Mouse (Mus musculus) liver, embryonic 15.5 days (tissue): ENCODE measurements around the gene Gm10488. TPM values are rescaled to one million over a fixed set of nuclear protein-coding genes. Genes with fewer than 3 reads are reported as not detected.
"Not testable (repeated sequence)": the region's sequence is repeated elsewhere in the genome, so short reads cannot be mapped to it uniquely, and the experiment has no call there.

Experiments
- ATAC-seq: fragments of 200-750 bp; cut with Nextera tagmentation; 2 replicates; pipeline ENCODE4 v1.8.0; 2017; ENCODE audit warnings: moderate number of reproducible peaks, mild to moderate bottlenecking, moderate library complexity; ENCODE audit not compliant: insufficient read depth
- H3K27ac ChIP-seq: fragments of 300-500 bp; sonication (generic); replicated peaks from 2 replicates; pipeline ENCODE4 v1.5.1; 2015; ENCODE audit warnings: mild to moderate bottlenecking, inconsistent platforms
- H3K27me3 ChIP-seq: fragments of 300-500 bp; sonication (generic); 2 replicates; pipeline ENCODE4 v1.6.1; 2015; ENCODE audit warnings: mild to moderate bottlenecking, inconsistent platforms
- H3K36me3 ChIP-seq: fragments of 300-500 bp; sonication (generic); replicated peaks from 2 replicates; pipeline ENCODE4 v1.6.1; 2015; ENCODE audit warnings: moderate library complexity, mild to moderate bottlenecking, inconsistent platforms
- H3K4me1 ChIP-seq: fragments of 300-500 bp; sonication (generic); replicated peaks from 2 replicates; pipeline ENCODE4 v1.6.1; 2015; ENCODE audit warnings: inconsistent platforms
- H3K4me2 ChIP-seq: fragments of 300-500 bp; sonication (generic); 2 replicates; pipeline ENCODE4 v1.6.1; 2015; ENCODE audit warnings: moderate library complexity, mild to moderate bottlenecking, inconsistent platforms
- H3K4me3 ChIP-seq: fragments of 300-500 bp; sonication (generic); replicated peaks from 2 replicates; pipeline ENCODE4 v1.5.1; 2015; ENCODE audit warnings: mild to moderate bottlenecking, inconsistent platforms
- H3K9ac ChIP-seq: fragments of 300-500 bp; sonication (generic); 2 replicates; pipeline ENCODE4 v1.6.1; 2015; ENCODE audit warnings: moderate library complexity, mild to moderate bottlenecking, inconsistent platforms
- H3K9me3 ChIP-seq: fragments of 300-500 bp; sonication (generic); replicated peaks from 2 replicates; pipeline ENCODE4 v1.6.1; 2016; ENCODE audit warnings: inconsistent platforms
- WGBS: fragments of 180-500 bp; shearing (Covaris S2); methylation state at CpG from one replicate; pipeline ENCODE4 v1.1.7; 2015; ENCODE audit warnings: mixed read lengths; ENCODE audit not compliant: insufficient replicate concordance; 5-methylcytosine and 5-hydroxymethylcytosine counted together
- microRNA-seq: library from miRNA; unstranded; fragments of <30 nt; microRNA quantifications from one replicate; pipeline ENCODE4, GENCODE M21; 2016
- polyA plus RNA-seq: library from polyadenylated mRNA; unstranded; fragments of >200 nt; fragmentation: Nextera tagmentation; extraction: Ambion mirVana; gene quantifications from 2 replicates; pipeline ENCODE4 v1.2.1, GENCODE M21; 2015

Gm10488 gene
- not detected in 2 replicates for polyA plus RNA-seq

GRCm38 (mm10) chrX:29976014-29976413, at the start of gene Gm10488:
Gm10488 (plus strand) TSS chrX:29976314.
- not testable (repeated sequence) for H3K9ac ChIP-seq, ATAC-seq, H3K4me2 ChIP-seq, H3K4me3 ChIP-seq, H3K27ac ChIP-seq, H3K36me3 ChIP-seq, H3K9me3 ChIP-seq, H3K4me1 ChIP-seq, H3K27me3 ChIP-seq
- WGBS = no CpG with 5 or more reads among the region's 6 CpGs

Small RNA genes lying within 50 kb of the gene (microRNA-seq; reads per million reads assigned to microRNA genes)
- gene Gm44298 = not detected
